Mouse (Mus musculus): Measurements from ENCODE around the gene Plekhh2. TPM values are rescaled to one million over a fixed set of nuclear protein-coding genes. Genes with fewer than 3 reads are reported as not detected.

Plekhh2 gene
- polyA plus RNA-seq, 1 experiment from 2014 or later, result 2.6 TPM

DNA sequence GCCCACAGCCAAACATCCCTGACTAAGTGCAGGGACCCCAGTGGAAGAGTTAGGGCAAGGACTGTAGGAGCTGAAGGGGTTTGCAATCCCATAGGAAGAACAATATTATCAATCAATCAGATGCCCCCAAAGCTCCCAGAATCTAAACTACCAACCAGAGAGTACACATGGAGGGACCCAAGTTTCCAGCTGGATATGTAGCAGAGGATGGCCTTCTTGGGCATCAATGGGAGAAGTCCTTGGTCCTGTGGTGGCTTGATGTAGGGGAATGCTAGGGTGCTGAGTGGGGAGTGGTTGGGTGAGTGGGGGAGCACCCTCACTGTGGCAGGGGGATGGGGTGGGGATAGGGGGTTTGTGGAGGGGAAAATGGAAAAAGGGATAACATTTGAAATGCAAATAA lies 8.4 kb downstream of the Plekhh2 start:
- H3K36me3 ChIP-seq (replicated peaks), result no peaks in the 10 kb centered on the region
- no peak for ATAC-seq (ENCODE audit: low FRiP score)
- no peaks in the 10 kb centered on the region for H3K4me1 ChIP-seq
- H3K4me3 ChIP-seq (replicated peaks), result no peak overlapping the region
- H3K9me3 ChIP-seq, result no peaks in the 10 kb centered on the region
- no peak overlapping the region for H3K4me2 ChIP-seq
- no peaks in the 10 kb centered on the region for H3K27me3 ChIP-seq
- H3K27ac ChIP-seq, result no peak overlapping the region
- H3K9ac ChIP-seq, result no peak overlapping the region

DNA sequence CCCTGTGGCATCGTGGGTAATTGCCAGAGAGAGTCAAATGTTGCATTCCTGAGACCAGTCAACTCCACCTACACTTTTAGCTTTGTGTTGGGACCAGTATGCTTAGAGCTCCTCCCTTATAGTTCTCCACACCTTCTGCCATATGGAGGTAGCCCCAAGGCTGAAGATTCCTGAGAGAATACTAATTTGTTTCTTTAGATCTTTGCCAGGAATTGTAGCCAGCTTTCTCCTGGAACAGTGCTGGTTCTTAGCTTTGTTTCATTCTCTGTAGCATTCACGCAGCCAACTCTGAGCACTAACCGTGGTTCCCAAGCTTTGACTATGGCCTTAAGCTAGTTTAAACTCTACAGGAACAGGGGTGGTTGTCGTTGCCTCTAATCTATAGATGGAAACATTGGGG lies 17.7 kb downstream of the Plekhh2 start:
- no peaks in the 10 kb centered on the region for H3K9me3 ChIP-seq
- WGBS, result 92% methylated on average over 4 of the region's 4 CpGs

DNA sequence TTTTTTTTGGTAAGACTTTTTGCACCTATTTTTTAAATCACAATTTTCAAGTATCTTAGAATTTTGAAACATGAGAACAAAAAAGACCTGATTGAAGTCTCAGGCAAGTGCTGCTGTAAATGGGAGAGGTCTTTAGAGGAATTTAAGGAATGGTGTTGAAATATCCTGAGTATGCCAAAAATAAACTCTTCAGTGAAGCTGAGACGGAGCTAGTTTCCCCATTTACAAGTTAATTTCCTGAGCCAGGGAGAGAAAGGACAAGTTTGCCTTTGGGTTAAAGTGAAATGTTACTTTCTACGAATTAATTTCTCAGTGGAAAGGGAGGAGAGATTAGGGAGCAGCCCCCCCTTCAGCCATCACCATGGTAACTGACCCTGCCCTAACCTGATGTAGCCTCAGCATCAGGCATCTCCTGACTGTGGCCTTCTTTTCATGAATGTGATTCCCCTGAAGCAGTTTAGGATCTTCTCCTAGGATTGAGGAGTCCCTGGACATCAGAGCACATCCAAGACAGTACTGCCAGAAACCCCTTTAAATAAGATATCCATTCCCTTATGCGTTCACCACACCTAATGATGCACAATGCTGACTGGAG lies 18.6 kb downstream of the Plekhh2 start:
- 44% methylated on average over 3 of the region's 3 CpGs for WGBS
- Histone ChIP-seq H3K36me3 (replicated peaks) (no peaks in the 10 kb centered on the region), H3K9me3 (no peaks in the 10 kb centered on the region), H3K4me1 (peaks cover 13% of the 10 kb centered on the region), H3K9ac (no peak overlapping the region), H3K27me3 (no peaks in the 10 kb centered on the region), H3K27ac (no peak overlapping the region), H3K4me2 (no peak overlapping the region), H3K4me3 (replicated peaks) (no peak overlapping the region)
- ATAC-seq (ENCODE audit: low FRiP score), result no peak

More for the DNA sequence above, 17.7 kb downstream of the Plekhh2 start:
- Histone ChIP-seq H3K27me3 (no peaks in the 10 kb centered on the region), H3K9ac (no peak overlapping the region), H3K27ac (no peak overlapping the region), H3K36me3 (replicated peaks) (no peaks in the 10 kb centered on the region), H3K4me2 (no peak overlapping the region), H3K4me3 (replicated peaks) (no peak overlapping the region), H3K4me1 (peaks cover 13% of the 10 kb centered on the region)
- no peak for ATAC-seq (ENCODE audit: low FRiP score)

DNA sequence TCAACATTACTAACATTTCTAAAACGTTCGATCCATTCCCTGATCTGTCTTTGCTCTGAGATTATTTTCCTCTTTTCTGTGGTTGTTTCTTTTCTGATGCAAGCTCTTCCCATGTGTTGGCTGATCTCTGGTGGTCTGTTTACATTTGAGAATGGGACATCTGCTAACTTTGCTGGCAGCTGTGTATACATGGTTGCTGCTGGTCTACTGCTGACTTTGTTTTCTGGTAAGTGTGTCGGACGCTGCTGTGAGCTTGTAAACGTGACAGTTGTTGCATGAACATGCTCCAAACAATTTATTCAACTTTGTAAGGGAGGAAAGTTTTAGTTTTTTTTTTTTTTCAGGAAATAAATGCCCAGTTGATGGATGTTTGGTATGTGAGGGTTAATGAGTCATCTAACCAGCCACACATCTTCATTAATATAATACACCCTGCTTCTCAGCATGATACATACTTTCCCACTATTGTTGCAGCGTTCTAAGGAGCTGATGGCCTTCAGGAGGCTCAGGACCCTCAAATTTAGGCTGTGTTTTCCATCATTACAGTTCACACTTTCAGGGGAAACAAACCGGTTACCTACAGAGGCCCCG lies 21.3 kb downstream of the Plekhh2 start:
- no peak overlapping the region for H3K27ac ChIP-seq
- peaks cover 13% of the 10 kb centered on the region for H3K4me1 ChIP-seq

DNA sequence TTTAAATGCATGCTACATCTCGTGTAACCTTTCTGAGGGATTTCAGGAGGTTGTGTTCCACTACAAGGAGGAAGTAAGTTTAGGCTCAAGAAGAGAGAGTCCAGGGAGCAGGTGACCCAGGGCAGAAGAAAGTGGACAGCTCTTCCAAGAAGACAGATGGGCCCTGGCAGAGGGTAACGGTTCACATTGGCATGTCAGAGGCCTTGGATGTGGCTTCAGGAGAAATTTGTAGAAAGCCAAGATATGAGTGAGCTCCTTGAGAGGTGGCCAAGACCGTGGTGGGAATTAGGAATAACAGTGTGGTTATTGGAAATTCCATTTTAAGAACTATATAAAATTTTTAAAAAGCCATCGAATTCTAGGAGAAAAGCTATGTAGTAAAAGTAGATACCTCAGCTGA lies 22.1 kb downstream of the Plekhh2 start:
- H3K4me3 ChIP-seq (replicated peaks), result no peak overlapping the region
- 96% methylated on average over 4 of the region's 4 CpGs for WGBS
- H3K27me3 ChIP-seq, result no peaks in the 10 kb centered on the region
- no peaks in the 10 kb centered on the region for H3K36me3 ChIP-seq (replicated peaks)
- peaks cover 13% of the 10 kb centered on the region for H3K4me1 ChIP-seq
- ATAC-seq (ENCODE audit: low FRiP score), result no peak
- H3K4me2 ChIP-seq, result no peak overlapping the region
- no peak overlapping the region for H3K27ac ChIP-seq
- 0 out of 2 replicates have a peak, but pooled peaks cover 4% of the 10 kb centered on the region for H3K9me3 ChIP-seq
- no peak overlapping the region for H3K9ac ChIP-seq

More for the DNA sequence above, 21.3 kb downstream of the Plekhh2 start:
- H3K9me3 ChIP-seq, result 0 out of 2 replicates have a peak, but pooled peaks cover 4% of the 10 kb centered on the region
- H3K27me3 ChIP-seq, result no peaks in the 10 kb centered on the region
- no peak overlapping the region for H3K9ac ChIP-seq
- no peak overlapping the region for H3K4me2 ChIP-seq
- 72% methylated on average over 8 of the region's 8 CpGs for WGBS
- ATAC-seq (ENCODE audit: low FRiP score), result no peak
- H3K4me3 ChIP-seq (replicated peaks), result no peak overlapping the region
- no peaks in the 10 kb centered on the region for H3K36me3 ChIP-seq (replicated peaks)

DNA sequence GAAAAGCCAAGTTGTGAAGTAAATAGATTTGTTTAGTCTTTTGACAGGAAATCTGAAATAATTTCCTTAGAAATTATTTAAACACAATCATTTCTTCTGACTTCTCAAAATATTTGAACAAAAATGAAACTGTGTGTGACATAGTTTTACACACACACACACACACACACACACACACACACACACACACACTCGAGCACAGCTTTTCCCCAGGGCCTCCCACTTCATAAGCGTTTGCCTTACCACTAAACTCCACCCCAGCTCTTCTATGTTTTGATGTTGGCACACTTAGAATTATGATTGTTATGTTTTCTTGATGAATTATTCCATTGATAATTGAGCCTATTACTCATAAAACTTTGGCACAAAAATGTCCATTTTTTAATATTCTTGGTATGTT lies 22.9 kb downstream of the Plekhh2 start:
- 95% methylated on average over 2 of the region's 2 CpGs for WGBS
- no peak for ATAC-seq (ENCODE audit: low FRiP score)
- Histone ChIP-seq H3K27me3 (no peaks in the 10 kb centered on the region), H3K27ac (no peak overlapping the region), H3K9me3 (0 out of 2 replicates have a peak, but pooled peaks cover 4% of the 10 kb centered on the region), H3K36me3 (replicated peaks) (no peaks in the 10 kb centered on the region), H3K4me1 (peaks cover 13% of the 10 kb centered on the region), H3K9ac (no peak overlapping the region), H3K4me2 (no peak overlapping the region), H3K4me3 (replicated peaks) (no peak overlapping the region)

DNA sequence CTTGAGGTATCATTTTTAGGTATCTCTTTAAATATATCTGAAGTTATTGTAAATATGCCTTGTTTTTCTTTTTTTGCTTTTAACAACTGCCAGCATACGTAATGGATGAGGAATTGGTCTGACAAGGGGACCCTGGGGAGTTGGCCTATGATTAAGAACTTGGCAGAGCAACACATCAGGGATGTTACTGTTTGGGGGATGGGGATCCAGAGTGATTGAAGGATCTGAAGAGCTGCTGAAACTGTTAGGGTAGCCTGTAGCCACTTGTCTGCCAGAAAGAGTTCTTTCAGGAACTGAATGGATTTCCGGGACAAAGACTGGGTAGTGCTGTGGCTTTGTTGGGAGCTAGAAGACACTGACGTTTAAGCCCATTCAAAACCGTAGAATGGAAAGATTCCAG lies 23.5 kb downstream of the Plekhh2 start:
- 62% methylated on average over 4 of the region's 4 CpGs for WGBS
- H3K4me1 ChIP-seq, result peaks cover 12% of the 10 kb centered on the region

DNA sequence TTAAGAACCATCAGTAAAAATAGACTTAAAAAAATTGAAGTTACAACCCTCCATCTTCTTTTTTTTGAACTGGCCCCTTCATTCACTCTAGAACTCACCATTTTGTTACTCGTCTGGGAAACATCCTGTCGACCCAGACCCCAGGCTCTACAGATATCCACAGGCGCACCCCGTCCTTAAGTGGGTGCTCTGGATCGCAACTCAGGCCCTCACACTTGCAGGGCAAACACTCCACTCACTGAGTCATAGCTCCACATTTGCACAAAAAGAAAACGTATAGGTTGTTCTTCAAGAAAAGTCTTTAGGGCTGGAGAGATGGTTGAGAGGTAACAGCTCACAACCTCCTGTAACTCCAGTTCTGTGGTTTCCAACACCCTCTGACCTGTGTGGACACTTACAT lies 25.6 kb downstream of the Plekhh2 start:
- no peak for ATAC-seq (ENCODE audit: low FRiP score)
- Histone ChIP-seq H3K4me2 (no peak overlapping the region), H3K4me1 (peaks cover 7% of the 10 kb centered on the region; the same call in 1 of the 2 replicates), H3K4me3 (replicated peaks) (no peak overlapping the region), H3K27ac (no peak overlapping the region), H3K27me3 (no peaks in the 10 kb centered on the region), H3K9me3 (0 out of 2 replicates have a peak, but pooled peaks cover 4% of the 10 kb centered on the region), H3K9ac (no peak overlapping the region), H3K36me3 (replicated peaks) (no peaks in the 10 kb centered on the region)
- 95% methylated on average over 6 of the region's 6 CpGs for whole genome bisulfite sequencing

More for the DNA sequence above, 23.5 kb downstream of the Plekhh2 start:
- Histone ChIP-seq H3K9ac (no peak overlapping the region), H3K27me3 (no peaks in the 10 kb centered on the region), H3K4me3 (replicated peaks) (no peak overlapping the region), H3K36me3 (replicated peaks) (no peaks in the 10 kb centered on the region), H3K4me2 (no peak overlapping the region), H3K9me3 (0 out of 2 replicates have a peak, but pooled peaks cover 4% of the 10 kb centered on the region), H3K27ac (no peak overlapping the region)
- no peak for ATAC-seq (ENCODE audit: low FRiP score)

DNA sequence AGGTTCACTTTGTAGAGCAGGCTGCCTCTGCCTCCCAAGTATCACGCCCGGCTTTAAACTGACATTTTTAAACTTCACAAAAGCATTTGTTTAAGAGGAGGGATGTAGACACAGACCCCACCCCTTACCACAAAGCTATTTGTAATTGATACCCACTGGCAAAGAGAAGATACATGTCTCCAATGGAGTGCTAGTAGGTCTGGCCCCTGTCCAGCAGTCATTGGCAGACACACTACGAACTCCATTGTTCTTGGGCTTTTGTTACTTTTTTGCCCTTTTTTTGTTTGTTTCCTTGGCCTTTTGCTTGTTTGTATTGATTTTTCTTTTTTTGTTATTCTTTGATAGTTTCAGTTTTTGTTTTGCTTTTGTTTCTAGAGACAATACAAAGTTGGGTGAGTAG lies 26.3 kb downstream of the Plekhh2 start:
- no peak overlapping the region for H3K9ac ChIP-seq
- 90% methylated on average over 3 of the region's 3 CpGs for WGBS
- H3K4me2 ChIP-seq, result no peak overlapping the region
- H3K36me3 ChIP-seq (replicated peaks), result no peaks in the 10 kb centered on the region
- H3K9me3 ChIP-seq, result 0 out of 2 replicates have a peak, but pooled peaks cover 4% of the 10 kb centered on the region
- no peak for ATAC-seq (ENCODE audit: low FRiP score)
- no peak overlapping the region for H3K4me3 ChIP-seq (replicated peaks)
- 0 out of 2 replicates have a peak, but pooled peaks cover under 1% of the 10 kb centered on the region for H3K4me1 ChIP-seq
- no peak overlapping the region for H3K27ac ChIP-seq
- H3K27me3 ChIP-seq, result no peaks in the 10 kb centered on the region

DNA sequence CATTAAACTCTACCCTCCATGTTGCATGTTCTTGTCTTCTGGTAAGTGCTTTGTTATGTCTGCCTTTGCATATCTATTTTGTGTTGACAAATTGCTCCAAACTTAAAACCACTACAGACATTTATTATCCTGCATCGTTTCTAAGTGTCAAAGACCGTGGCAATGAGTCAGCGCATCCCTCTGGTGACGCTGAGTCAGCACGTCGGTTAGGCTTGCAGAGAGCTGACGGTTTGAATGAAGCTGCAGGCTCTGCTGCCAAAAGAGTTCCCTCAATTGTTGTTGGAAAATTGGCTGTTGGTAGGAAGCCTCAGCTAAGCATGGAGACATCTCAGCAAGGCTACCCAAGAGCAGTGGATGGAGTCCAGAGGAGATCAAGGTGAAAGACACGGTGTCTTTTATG lies 28.9 kb downstream of the Plekhh2 start:
- Histone ChIP-seq H3K4me1 (no peaks in the 10 kb centered on the region), H3K36me3 (replicated peaks) (no peaks in the 10 kb centered on the region), H3K4me2 (no peak overlapping the region), H3K9ac (no peak overlapping the region), H3K27me3 (no peaks in the 10 kb centered on the region), H3K9me3 (0 out of 2 replicates have a peak, but pooled peaks cover 4% of the 10 kb centered on the region), H3K27ac (no peak overlapping the region), H3K4me3 (replicated peaks) (no peak overlapping the region)
- no peak for ATAC-seq (ENCODE audit: low FRiP score)
- 85% methylated on average over 8 of the region's 8 CpGs for WGBS

DNA sequence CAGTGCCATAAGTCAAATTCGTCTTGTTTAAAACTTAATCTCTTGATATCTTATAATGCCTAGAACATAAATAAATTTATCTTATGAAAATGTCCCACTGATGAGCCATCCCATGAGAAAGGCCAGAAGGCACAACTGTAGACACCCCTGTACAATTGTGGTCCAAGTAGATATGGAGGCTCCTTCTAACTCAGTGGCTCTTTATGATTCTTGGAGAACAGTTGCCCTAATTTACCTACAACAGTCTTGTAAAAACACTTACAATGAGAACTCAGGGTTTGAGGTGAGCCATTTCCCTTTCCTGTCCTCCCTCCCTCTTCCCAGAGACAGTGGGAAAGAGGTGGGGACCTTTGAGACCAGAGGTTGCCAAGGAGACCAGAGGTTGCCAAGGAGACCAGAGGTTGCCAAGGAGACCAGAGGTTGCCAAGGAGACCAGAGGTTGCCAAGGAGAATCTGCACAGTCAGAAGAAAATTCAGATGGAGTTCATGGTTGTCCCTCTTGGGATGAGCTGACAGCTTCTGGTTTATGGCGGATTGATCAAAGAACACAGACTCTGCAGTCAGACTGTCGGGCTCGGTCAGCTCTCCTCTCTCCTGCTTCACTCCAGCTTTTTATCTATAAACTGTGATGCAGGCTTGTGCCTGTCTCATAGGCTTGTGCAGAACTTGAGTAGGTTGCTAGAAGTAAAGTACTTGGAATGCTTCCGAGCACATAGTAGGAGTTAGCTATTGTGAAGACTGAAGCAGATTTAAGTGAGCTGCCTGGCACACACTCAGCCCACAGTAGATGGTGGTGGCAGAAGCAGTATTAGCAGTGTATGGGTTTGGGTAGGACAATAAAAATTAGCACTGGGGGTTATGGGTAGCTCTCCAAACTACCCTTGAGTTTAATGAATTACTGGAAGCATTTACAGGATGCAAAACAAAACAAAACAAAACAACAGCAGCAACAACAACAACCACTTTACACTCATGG lies 39.5 kb downstream of the Plekhh2 start:
- Histone ChIP-seq H3K4me2 (no peak overlapping the region), H3K36me3 (replicated peaks) (no peaks in the 10 kb centered on the region), H3K27me3 (no peaks in the 10 kb centered on the region), H3K4me1 (peaks cover 20% of the 10 kb centered on the region), H3K9me3 (no peaks in the 10 kb centered on the region), H3K4me3 (replicated peaks) (no peak overlapping the region), H3K27ac (peak overlapping the region; percentile 69), H3K9ac (no peak overlapping the region)
- peak; percentile 92 for ATAC-seq (ENCODE audit: low FRiP score)
- WGBS, result 57% methylated on average over 5 of the region's 5 CpGs

DNA sequence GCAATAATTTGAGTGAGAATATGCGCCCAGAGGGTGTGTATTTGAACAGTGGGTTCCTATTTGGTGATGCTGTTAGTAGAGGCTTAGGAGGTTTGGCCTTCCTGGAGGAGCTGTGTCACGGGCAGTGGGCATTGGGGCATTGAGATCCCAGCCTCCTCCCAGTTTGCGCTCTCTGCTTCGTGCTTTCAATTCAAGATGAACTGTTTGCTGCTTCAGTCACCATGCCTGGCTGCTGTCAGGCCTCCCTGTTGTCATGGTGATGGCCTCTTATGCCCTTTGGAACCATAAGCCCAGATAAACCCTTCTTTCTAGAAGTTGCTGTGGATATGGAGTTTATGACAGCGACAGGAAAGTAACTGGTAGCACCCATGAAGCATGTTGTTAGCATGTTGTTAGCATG lies 40.5 kb downstream of the Plekhh2 start:
- ATAC-seq (ENCODE audit: low FRiP score), result peak; percentile 10; the same call in 1 of the 2 replicates
- Histone ChIP-seq H3K9me3 (no peaks in the 10 kb centered on the region), H3K27me3 (no peaks in the 10 kb centered on the region), H3K4me2 (no peak overlapping the region), H3K4me3 (replicated peaks) (no peak overlapping the region), H3K36me3 (replicated peaks) (no peaks in the 10 kb centered on the region), H3K4me1 (peaks cover 20% of the 10 kb centered on the region), H3K9ac (no peak overlapping the region), H3K27ac (no peak overlapping the region)
- WGBS, result 51% methylated on average over 5 of the region's 5 CpGs
